Mouse (Mus musculus): ENCODE results near the gene Serbp1. TPM values are rescaled to one million over a fixed set of nuclear protein-coding genes. Genes with fewer than 3 reads are reported as not detected.

The Serbp1 gene
- polyA plus RNA-seq, 1 experiment: 3,069 TPM

DNA sequence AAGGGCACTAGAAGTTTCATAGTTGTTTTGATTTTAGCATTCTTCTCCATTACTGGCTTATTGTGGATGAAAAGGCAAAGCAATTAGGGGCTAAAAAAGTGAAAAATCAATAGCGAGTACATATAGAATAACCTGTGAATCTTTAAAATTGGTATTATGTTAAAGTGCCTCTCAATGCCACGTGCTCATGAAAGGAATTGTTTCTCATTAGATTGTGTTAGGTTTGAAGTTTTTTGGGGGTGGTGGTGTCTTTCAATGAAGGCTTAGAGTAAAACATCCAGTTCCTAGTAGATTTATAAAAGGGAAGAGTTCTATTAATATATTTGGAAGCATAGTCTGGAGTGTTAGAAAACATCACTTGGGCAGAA, 30.3 kb downstream of the Serbp1 start:
- TF ChIP-seq GATA1 (IDR thresholded peaks at IDR 0.05; ENCODE audit: low read length): no peak

DNA sequence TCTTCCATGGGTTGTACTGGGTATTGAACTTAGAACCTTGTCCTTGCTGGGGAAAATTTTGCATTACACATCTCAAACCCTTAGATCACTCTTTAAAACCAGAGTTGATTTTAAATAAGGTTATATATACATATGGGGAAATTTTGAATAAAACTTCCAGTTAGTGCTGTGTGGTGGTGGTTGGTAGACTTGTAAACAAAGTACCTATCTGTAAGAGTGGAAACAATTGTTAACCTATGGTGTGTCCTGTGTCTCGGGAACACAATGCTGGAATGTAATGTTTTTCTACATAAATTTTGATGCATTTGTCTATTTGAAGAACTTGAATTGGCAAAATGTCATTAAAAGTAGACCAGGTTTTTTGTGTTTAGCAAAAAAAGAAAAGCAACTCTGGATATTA, 31.0 kb downstream of the Serbp1 start:
- TF ChIP-seq GATA1 (IDR thresholded peaks at IDR 0.05; ENCODE audit: low read length): no peak

DNA sequence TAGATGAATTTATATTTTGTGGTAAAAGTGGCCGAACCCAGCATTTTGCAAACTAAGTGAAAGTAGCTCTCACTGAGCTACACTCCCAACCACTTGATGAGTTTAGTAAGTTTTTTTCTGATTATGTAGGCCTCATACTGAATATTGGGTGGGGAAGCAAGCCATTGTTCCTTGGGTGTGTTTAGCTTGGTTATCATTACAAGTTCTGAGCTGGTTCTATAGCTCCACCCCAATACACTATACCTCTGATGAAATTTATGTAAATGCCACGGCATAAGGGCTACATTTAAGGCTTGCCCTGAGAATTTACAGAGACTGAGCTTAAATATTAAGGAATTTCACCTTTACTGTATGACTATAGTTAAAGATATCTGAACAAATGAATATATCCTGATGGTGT, 31.5 kb downstream of the Serbp1 start:
- no peak for TF ChIP-seq GATA1 (IDR thresholded peaks at IDR 0.05; ENCODE audit: low read length)

DNA sequence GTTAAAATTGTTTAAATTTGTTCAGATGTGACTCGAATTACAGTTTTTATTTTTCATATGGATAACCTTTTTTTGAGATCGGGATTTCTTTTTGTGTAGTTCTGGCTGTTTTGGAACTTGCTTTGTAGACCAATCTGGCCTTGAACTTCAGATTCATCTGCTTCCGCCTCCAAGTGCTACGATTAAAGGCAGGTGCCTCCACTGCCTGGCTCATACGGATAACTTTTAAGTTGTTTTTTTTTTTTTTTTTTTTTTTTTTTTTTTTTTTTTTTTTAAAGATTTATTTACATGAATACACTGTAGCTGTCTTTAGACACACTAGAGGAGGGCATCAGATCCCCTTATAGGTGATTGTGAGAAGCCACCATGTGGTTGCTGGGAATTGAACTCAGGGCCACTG, 40.0 kb downstream of the Serbp1 start:
- no peak for TF ChIP-seq GATA1 (IDR thresholded peaks at IDR 0.05; ENCODE audit: low read length)

DNA sequence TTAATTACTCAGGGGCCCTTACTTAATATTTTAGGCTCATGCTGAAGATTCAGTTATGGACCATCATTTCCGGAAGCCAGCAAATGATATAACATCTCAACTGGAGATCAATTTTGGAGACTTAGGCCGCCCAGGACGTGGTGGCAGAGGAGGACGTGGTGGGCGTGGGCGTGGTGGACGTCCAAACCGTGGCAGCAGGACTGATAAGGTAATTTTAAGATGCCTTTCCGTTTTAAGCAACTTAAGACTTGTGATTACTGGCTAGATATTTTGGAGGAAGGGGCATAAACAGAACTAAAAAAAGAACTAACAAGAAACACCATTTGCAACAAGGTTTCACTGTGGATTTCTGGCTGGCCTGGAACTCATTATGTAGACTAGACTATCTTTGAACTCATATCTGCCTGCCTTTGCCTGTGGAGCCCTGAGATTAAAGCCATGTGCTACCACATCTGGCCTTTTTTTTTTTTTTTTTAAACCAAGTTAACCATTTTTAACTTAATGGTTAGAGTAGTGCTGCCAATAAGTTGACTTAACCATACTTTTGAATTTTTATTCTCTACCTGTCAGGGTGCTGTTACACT, 43.7 kb downstream of the Serbp1 start:
- TF ChIP-seq GATA1 (IDR thresholded peaks at IDR 0.05; ENCODE audit: low read length): peak; percentile 39

DNA sequence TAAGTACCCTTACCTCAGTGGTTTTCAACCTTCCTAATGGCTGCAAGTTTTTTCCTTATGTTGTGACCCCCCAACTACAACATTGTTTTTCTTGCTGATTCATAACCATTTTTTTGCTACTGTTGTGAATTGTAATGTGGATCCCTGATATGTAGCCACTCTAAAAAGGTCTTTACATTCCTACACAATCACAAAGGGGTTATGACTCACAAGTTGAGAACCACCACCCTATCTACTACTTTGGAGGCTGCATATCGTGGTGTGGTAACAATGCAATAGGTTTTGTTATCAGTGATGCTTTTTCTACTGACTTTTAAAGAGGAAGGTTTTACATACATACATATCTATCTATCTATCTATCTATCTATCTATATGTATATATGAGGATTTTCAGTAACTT, 44.9 kb downstream of the Serbp1 start:
- no peak for TF ChIP-seq GATA1 (IDR thresholded peaks at IDR 0.05; ENCODE audit: low read length)

DNA sequence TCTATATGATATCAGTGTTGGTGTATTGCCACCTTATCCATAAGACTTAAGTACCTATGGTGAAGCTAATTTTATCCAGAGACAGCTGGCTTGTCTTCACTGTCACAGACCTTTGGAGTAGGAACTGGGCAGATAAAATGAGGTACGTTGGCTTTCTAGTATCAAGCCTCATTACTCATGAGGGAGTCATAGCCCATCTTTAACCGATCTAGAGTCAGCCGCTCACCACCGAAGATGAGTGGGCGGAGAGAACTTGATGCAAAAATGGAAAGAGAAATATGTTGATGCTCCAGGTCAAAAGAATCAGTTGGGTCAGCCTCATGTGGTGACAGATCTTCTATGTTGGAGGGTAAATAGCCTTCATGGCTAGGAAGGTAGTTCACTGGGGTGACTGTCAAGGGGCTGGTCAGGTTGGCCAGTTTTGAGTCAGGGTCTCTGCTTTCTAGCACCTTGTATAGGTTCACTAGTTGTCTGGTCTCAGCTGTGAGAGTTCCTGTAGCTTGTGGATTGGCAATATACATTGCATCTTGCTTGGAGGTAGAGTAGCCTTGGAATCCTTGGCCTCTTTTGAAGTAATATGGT, 54.2 kb downstream of the Serbp1 start:
- no peak for TF ChIP-seq GATA1 (IDR thresholded peaks at IDR 0.05; ENCODE audit: low read length)

DNA sequence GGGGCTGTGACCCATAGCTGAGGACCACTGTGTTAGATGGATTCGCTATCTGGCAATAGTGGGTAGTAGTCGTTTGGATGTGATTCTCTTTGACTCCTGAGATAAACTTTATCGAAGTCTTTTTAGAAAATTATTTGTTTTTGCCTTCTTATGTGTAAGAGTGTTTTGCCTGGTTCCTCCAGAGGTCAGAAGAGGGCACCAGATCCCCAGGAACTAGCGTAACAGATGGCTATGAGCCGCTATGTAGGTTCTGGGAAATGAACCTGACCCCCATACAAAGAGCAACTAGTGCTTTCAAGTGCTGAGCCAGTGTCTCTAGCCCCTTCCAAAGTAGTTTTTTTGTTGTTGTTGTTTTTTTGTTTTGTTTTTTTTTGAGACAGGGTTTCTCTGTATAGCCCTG, 58.1 kb downstream of the Serbp1 start:
- TF ChIP-seq GATA1 (IDR thresholded peaks at IDR 0.05; ENCODE audit: low read length): no peak

DNA sequence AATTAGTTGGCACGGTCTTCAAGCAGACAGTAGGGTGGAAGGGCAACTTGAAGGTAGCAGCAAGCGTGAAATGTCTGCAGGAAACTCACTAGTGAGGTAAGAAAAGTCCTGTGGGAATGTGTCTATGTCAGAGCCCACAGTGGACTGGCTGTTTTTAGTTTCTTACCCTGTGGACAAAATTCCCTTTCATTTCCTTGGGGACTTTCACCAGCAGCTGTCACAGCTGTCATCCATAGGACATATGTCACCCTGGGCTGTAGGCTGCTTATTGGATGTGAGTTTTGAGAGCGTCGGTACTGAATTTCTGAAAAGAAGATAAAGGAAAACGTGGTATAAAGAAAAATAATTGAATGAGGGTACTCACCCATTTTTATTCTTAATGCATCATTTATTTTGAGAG, 60.8 kb downstream of the Serbp1 start:
- no peak for TF ChIP-seq GATA1 (IDR thresholded peaks at IDR 0.05; ENCODE audit: low read length)

DNA sequence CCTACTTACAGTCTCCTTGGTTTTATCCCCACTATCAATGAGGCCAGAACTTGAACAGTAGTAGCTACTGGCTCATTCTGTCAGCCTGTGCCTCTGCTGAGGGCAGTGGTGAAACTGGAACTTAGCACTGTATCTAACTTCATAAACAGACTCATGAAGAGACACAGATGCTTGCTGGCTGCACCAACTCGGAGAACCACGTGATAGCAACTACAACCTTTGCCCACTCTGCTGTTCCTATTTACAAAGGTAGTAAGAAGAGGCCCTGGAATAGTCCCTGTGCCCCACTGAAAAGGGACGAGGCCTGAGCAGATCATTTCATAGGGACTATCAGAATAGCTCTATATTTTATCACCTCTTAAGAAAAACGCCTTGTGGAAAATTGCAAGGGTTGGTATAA, 62.3 kb downstream of the Serbp1 start:
- no peak for TF ChIP-seq GATA1 (IDR thresholded peaks at IDR 0.05; ENCODE audit: low read length)

DNA sequence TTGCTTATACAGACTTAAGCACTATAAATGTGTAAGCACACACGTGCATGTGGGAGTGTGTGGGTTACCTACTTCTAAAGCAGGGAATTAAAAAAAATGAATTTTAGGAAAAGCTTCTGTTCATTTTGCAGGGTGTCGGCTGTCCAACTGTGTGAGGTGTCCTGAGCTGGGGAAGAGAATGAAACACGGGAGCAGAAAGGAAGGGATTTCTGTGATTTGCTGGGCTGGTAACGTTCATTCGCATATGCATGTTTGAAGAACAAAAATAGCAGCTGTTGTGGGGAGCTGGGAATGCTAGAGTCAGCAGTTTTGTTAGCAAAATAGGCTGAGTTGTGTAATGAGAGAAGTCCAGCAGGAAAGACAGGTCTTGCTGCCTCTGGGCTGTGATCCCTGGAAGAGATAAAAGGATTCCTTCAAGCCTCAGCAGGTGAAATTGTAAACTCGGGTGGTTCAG, 62.8 kb downstream of the Serbp1 start:
- no peak for TF ChIP-seq GATA1 (IDR thresholded peaks at IDR 0.05; ENCODE audit: low read length)

DNA sequence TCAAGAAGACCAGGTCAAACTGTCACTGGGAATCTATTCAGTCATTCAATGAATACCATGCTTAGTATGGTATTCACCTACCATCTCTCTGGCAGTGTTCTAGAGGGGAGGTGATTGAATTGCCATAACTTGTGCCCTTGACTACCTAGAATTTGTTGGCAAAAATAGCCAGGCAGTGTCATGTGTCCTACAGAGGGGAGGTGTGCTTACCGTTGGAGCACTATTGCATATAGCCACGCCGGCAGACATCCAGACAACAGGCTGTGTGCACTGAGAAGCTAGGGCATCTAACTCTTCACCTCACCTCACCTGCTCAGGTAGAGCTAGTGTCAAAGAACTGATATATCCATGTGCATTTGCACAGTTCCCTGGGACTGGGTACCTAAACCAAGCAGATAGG, 63.3 kb downstream of the Serbp1 start:
- TF ChIP-seq GATA1 (IDR thresholded peaks at IDR 0.05; ENCODE audit: low read length): no peak

DNA sequence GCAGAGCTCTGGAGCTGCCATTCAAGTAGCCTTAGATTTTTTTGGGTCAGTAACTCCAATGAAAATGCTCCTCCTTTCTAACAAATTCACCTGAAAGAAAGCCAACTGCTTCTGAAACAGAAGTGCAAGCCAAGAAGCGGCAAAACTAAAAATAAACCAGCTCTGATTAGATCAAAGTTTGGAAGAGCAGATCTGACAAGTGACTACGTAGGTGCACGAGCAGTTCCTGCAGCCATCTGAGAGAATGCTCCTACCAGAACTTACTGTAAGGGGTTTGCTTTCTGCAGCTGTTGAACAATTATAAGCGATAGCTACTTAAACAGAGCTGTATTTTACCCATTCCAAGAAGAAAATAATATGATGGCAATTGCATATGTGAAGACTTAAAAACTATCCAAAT, 64.5 kb downstream of the Serbp1 start:
- TF ChIP-seq GATA1 (IDR thresholded peaks at IDR 0.05; ENCODE audit: low read length): no peak

DNA sequence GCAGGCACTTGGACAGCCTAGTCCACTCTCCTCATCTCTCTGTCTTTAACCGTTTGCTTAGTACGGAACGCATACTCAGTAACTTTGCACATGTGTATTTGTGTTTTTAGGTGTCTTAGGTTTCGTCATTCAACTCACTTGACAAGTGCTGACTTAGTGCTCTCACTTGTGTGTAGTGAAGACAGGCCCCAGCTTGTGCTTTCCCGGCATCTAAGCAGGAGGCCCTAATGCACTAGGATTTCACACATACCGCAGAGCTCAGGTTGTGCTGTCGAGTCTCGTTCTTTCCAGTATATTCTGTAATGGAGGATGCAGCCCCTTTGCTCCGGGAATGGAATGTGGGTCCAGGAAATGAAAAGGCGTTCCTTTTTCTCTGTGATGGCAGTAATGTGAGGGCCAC, 65.2 kb downstream of the Serbp1 start:
- TF ChIP-seq GATA1 (IDR thresholded peaks at IDR 0.05; ENCODE audit: low read length): no peak

DNA sequence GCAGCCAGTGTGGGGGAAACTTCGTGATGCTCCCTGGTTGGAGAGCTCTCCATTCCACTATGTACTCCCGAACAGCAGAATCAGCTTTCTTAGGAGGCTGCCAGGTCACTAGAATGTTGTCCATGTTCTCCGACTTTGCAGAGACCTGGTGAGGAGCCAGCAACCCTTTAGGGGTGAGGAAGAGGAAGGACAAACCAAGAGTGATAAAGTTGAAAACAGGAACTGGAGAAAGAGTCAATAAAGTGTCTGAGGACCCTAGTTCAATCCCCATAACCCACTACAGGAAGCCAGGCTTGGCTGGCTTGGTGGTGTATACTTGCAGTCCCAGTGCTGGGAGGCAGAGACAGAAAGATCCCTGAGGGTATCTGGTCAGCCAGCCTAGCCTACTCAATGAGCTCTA, 71.0 kb downstream of the Serbp1 start:
- no peak for TF ChIP-seq GATA1 (IDR thresholded peaks at IDR 0.05; ENCODE audit: low read length)

DNA sequence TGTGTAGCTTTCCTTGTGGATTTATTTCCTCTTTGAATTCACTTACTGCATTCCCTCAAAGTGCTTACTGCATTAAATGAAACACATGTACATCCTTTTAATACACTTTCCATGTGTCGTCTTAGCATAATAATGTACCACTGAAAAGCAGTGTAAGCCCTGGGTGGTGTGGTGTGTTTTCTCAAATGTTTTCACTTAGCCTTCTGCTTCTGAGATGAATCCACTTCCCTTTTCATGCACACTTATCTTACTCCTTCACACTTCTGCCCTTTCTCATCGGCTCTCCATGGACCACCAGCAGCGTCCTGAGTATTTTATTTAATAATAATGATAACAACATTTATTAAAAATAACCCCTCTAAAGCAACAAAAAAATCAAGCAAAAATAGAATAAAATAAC, 71.8 kb downstream of the Serbp1 start:
- no peak for TF ChIP-seq GATA1 (IDR thresholded peaks at IDR 0.05; ENCODE audit: low read length)

DNA sequence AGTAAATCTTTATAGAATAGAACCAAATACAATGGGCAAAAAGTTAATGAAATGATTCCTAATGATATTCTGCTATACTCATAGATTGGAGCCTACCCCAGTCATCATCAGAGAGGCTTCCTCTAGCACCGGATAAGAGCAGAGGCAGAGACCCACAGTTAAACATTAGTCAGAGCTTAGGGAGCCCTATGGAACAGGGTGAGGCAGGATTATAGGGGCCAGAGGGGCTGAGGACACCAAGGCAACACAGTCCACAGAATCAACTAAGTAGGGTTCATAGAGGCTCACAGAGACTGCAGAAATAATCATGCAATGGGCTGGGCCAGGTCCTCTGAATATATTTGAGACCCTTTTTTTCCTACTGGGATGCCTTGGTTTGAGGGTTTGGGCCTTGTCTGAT, 76.7 kb downstream of the Serbp1 start:
- no peak for TF ChIP-seq GATA1 (IDR thresholded peaks at IDR 0.05; ENCODE audit: low read length)

DNA sequence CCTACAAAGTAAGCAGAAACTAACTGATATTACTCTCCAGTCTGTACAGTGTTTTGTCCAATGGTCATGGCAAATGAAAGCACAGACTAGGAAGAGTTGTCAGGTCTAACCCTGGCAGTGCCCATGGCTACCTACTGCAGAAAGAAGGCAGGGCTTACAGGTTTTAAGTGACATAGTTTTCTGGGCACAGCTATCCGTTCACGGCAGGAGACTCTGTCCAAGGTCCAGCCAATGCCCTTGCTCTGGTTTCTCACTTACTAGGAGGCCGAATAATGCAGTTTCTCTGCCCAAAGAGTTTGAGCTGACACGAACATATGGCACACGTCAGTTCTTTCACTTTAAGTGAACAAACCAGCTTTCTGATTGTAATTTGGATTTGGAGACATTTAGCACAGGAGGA, 79.1 kb downstream of the Serbp1 start:
- no peak for TF ChIP-seq GATA1 (IDR thresholded peaks at IDR 0.05; ENCODE audit: low read length)

Data from G1E-ER4 (cell line).